Mouse (Mus musculus): ENCODE results near the gene Slc41a2.

The Slc41a2 gene

GRCm38 (mm10) chr10:83313033-83313432, 24.6 kb downstream of the Slc41a2 start:
- DNase-seq (ENCODE audit: low spot score in 2 of 2): no peak

DNA sequence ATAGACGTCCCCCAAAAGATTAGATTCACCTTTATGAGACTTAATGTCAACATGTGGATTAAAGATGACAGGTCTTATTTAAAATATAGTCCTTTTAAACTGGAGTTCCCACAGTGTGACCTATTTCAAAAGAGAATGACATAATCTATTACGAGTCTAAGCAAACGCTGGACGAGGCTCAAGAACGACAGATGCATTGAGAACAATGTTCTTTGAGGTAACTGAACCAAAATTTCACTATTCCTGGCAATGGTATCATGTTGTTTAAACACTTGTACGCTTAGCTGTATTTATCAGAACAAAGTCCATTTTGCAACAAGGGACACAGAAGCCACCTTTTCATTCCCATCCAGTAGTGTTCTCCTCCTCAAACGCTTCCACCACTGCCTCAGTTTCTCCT, 27.3 kb downstream of the Slc41a2 start:
- no peak for DNase-seq (ENCODE audit: low spot score in 2 of 2)

GRCm38 (mm10) chr10:83301687-83302086, 36.0 kb downstream of the Slc41a2 start:
- no peak for DNase-seq (ENCODE audit: low spot score in 2 of 2)

DNA sequence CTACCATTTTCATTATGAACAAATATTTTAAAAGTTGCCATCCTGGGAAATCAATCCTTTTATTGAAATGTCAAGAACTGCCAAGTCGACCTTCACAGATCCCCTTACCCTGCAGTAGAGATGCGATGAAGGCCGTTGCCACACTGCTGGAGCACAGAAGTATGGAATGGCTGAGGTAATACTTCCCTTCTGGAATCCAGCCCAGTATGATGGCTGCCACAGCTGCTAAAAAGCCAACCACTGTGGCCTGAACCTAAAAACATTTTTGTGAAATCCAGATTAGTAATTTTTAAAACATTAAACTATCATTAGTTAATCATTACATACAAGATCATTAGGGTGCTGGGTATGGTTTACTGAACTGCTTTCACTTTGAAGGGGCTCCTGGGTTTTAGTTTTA, 36.6 kb downstream of the Slc41a2 start:
- DNase-seq (ENCODE audit: low spot score in 2 of 2): no peak

DNA sequence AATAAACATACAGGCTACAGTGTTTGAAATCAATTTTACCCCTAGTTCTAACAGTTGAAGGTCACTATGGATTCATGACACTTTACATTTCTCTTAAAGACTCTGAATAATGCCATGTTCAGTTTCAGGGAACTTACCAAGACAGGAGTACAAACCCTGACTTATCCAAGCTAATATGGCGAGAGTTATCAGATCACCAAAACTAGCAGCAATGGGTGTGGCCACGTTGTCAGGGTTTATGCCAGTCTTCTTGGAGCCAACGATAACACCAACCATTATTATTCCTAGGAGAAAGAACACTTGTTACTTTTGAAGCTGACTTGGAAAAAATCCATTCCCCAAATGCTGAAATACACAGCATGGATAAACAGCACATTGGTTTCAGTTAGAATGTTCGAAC, 40.7 kb downstream of the Slc41a2 start:
- DNase-seq (ENCODE audit: low spot score in 2 of 2): no peak

- DNase-seq (ENCODE audit: low spot score in 2 of 2): no peak
Observed at GRCm38 (mm10) chr10:83294746-83295145, 42.9 kb downstream of the Slc41a2 start.

DNA sequence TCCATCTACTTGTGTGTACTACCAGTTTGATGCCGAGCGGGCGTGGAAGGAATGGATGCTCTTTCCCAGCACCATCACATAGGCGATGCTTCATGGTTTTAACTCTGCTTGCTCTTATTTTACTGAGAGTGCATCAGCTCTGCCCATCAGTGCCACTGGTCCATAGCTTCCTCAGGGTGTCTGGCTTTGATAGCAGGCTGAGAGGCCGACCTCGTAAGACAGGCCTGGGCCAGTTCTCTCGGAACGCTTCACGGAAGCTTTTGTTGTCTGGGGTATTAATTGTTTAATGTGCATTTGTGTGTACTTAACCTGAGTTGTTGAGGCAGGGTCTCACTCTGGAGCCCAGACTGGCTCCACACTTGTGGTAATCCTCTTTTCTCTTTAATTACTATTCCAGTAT, 44.3 kb downstream of the Slc41a2 start:
- DNase-seq (ENCODE audit: low spot score in 2 of 2): no peak

DNA sequence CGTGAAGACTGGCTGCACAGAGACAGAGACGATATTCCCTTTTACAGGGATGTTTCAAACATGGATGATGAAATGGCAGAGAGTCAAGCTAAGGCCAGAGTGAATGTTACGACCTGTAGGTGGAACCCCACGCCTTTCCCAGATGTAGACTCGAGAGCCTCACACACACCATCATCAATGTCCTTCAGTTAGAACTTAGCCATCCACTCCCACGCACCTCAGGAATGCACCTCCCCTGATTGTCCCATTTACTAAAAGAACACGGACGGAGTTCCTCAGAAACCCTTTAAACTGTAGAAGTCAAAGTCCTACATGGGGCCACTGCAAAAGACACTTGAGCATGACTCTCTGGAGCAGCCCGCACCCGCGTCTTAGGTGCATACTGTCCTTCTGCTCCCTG, 46.0 kb downstream of the Slc41a2 start:
- no peak for DNase-seq (ENCODE audit: low spot score in 2 of 2)

GRCm38 (mm10) chr10:83287828-83288227, 49.9 kb downstream of the Slc41a2 start:
- no peak for DNase-seq (ENCODE audit: low spot score in 2 of 2)

GRCm38 (mm10) chr10:83286399-83286798, 51.3 kb downstream of the Slc41a2 start:
- no peak for DNase-seq (ENCODE audit: low spot score in 2 of 2)

DNA sequence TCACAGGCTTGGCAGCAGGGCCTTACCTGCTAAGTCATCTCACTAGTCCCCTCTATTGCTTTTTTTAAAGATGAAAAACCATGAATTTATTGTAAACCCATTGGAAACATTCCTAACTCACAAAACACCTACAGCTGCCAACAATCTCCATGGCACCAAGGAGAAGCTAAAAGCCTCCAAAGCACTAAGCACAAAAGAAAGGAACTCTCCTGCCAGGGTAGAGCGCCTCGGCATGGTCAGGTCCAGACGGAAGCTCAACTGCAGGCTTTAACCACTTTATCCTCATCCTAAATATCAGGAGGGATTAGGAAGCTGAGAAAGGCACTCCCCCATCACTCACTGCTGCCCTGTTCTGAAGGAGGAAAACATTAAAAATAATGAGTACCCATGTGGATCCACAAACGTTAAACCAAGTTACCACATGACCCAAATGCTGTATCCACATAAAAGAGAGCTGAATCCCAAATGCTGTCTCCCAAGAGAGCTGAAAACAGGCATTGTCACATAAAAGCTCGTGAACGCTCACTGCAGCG, 51.9 kb downstream of the Slc41a2 start:
- DNase-seq (ENCODE audit: low spot score in 2 of 2): no peak

GRCm38 (mm10) chr10:83284916-83285315, 52.8 kb downstream of the Slc41a2 start:
- no peak for DNase-seq (ENCODE audit: low spot score in 2 of 2)

GRCm38 (mm10) chr10:83266731-83267130, 71.0 kb downstream of the Slc41a2 start:
- DNase-seq (ENCODE audit: low spot score in 2 of 2): peak; percentile 13 to 14

GRCm38 (mm10) chr10:83266241-83266640, 71.4 kb downstream of the Slc41a2 start:
- no peak for DNase-seq (ENCODE audit: low spot score in 2 of 2)

GRCm38 (mm10) chr10:83264680-83265079, 73.0 kb downstream of the Slc41a2 start:
- DNase-seq (ENCODE audit: low spot score in 2 of 2): no peak

- no peak for DNase-seq (ENCODE audit: low spot score in 2 of 2)
Observed at GRCm38 (mm10) chr10:83264056-83264455, 73.6 kb downstream of the Slc41a2 start.

- DNase-seq (ENCODE audit: low spot score in 2 of 2): no peak
Observed at GRCm38 (mm10) chr10:83261264-83261663, 76.4 kb downstream of the Slc41a2 start.

DNA sequence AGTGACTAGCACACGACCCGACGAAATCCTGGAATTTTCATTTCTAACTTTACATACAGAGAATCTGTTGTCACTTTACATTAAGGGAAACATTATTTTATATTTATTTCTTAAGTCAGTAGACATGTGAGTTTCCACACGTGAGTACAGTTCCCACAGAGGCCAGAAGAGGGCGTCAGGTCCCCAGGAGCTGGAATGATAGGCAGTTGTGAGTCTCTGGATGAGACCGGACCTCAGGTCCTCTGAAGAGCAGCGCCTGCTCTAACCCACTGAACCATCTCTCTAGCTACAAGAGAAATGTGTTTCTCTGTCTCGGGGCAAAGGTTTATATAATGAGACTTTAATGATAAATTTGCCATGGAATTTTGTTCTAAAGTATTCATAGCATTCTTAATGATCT, 86.3 kb downstream of the Slc41a2 start:
- DNase-seq (ENCODE audit: low spot score in 2 of 2): no peak

GRCm38 (mm10) chr10:83248036-83248435, 89.6 kb downstream of the Slc41a2 start:
- no peak for DNase-seq (ENCODE audit: low spot score in 2 of 2)

- DNase-seq (ENCODE audit: low spot score in 2 of 2): no peak
Observed at GRCm38 (mm10) chr10:83245720-83246119, 92.0 kb downstream of the Slc41a2 start.

DNA sequence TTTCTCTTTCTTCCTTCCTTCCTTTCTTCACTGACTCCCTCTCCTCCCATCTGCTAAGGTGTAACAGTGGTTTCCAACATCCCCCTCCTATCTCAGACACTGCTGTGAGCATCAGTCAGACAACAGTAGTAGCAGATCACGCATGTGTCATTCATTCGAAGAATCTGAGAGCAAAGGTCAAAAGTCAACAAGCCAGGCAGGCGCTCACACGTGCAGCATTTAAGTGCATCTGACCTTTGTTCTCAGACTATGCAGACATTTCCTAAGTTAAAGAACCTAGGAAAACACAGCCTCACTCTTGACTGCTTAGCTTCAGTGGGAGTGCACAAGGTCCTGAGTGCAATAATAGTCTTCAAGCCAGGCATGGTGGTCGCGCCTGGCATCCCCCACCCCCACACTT, 93.6 kb downstream of the Slc41a2 start:
- DNase-seq (ENCODE audit: low spot score in 2 of 2): no peak

- no peak for DNase-seq (ENCODE audit: low spot score in 2 of 2)
Observed at GRCm38 (mm10) chr10:83242106-83242686, 95.5 kb downstream of the Slc41a2 start.

DNA sequence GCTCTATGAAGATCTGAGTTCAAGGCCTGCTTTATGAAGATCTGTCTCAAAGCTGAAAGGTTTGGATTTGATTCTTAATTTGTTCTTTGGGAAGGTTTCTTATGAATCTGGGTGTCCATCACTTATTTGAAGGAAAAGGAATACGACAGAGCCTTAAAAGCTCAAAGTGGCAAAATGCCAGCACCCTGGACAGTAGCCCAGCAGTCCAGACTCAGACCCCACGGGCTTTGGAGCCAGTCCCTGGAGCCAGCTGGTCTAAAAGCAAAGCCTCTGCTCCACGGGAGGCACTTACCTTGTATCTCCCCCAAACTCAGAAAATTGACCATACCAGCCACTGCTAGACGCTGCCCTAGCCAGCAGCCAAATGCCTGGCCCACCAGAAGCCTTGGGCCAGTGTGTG, 103.3 kb downstream of the Slc41a2 start:
- no peak for DNase-seq (ENCODE audit: low spot score in 2 of 2)

GRCm38 (mm10) chr10:83233967-83234366, 103.7 kb downstream of the Slc41a2 start:
- DNase-seq (ENCODE audit: low spot score in 2 of 2): no peak

All from frontal cortex, postnatal 14 days (tissue).